Mouse (Mus musculus): ENCODE data around the gene Gm8453. TPM values are rescaled to one million over a fixed set of nuclear protein-coding genes. Genes with fewer than 3 reads are reported as not detected.
"Not testable (repeated sequence)": the region's sequence is repeated elsewhere in the genome, so short reads cannot be mapped to it uniquely, and the experiment has no call there.

The Gm8453 gene
- not detected in 2 replicates for polyA plus RNA-seq (2016; fragmentation: Nextera tagmentation; extraction: Ambion mirVana)

- H3K36me3 ChIP-seq (replicated peaks); ATAC-seq (ENCODE audit: low FRiP score); H3K9me3 ChIP-seq; H3K9ac ChIP-seq; H3K4me2 ChIP-seq; H3K4me1 ChIP-seq; H3K4me3 ChIP-seq (replicated peaks); H3K27me3 ChIP-seq; H3K27ac ChIP-seq: not testable (repeated sequence)
- WGBS: 21% methylated on average over 2 of the region's 2 CpGs
These were observed at the start of gene Gm8453 for GRCm38 (mm10) chr7:22229384-22229783. TSS of gene Gm8453 (minus strand) at chr7:22229484.

- H3K9me3 ChIP-seq; H3K4me2 ChIP-seq; H3K27me3 ChIP-seq; ATAC-seq (ENCODE audit: low FRiP score); H3K27ac ChIP-seq; H3K4me1 ChIP-seq; H3K4me3 ChIP-seq (replicated peaks); H3K9ac ChIP-seq; H3K36me3 ChIP-seq (replicated peaks): not testable (repeated sequence)
- no CpG with 5 or more reads among the region's 2 CpGs for WGBS
These were observed 28.1 kb downstream of the Gm8453 start, which contains the start of gene Gm8653 for GRCm38 (mm10) chr7:22201164-22201563. TSS of gene Gm8653 (minus strand) at chr7:22201264.

DNA sequence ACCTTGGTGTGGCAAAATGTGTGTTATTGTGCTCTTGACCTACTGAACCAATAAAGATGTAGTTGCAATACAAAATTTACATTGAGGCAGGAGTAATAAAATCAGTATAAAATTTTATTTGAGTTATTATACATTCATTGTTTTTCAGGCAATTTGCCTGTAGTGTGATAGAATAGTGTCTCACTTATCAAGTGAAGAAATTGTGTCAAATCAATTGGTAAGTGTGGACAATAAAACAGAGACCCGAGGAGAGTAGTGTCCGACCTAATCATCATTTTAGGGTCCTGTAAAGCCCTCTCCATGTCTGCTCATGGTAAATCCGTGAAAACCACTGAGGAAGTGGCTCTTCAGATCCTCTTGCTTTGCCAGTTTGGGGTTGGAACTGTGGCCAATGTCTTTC is 40.2 kb downstream of the Gm8453 start, which contains the start of gene Vmn1r143:
TSS of gene Vmn1r143 (plus strand) at position 301 of the 400 bp plus-strand sequence.
- H3K4me3 ChIP-seq (replicated peaks); H3K27ac ChIP-seq; H3K4me1 ChIP-seq; H3K9ac ChIP-seq; H3K27me3 ChIP-seq; H3K9me3 ChIP-seq; H3K4me2 ChIP-seq; H3K36me3 ChIP-seq (replicated peaks); ATAC-seq (ENCODE audit: low FRiP score): not testable (repeated sequence)
- no CpG with 5 or more reads among the region's 3 CpGs for WGBS

Other genes with a start within 250 kb of the Gm8453 start
- gene Vmn1r137, start 234.9 kb downstream of the Gm8453 start, polyA plus RNA-seq (2016; fragmentation: Nextera tagmentation; extraction: Ambion mirVana): not detected in 2 replicates
- gene Vmn1r138, start 200.6 kb downstream of the Gm8453 start, polyA plus RNA-seq (2016; fragmentation: Nextera tagmentation; extraction: Ambion mirVana): not detected in 2 replicates
- not detected in 2 replicates for gene Gm6176, start 173.2 kb downstream of the Gm8453 start, polyA plus RNA-seq (2016; fragmentation: Nextera tagmentation; extraction: Ambion mirVana)
- gene Vmn1r139, start 160.4 kb downstream of the Gm8453 start, polyA plus RNA-seq (2016; fragmentation: Nextera tagmentation; extraction: Ambion mirVana): not detected in 2 replicates
- not detected in 2 replicates for gene Gm16451, start 111.2 kb downstream of the Gm8453 start, polyA plus RNA-seq (2016; fragmentation: Nextera tagmentation; extraction: Ambion mirVana)
- gene Gm10666, start 94.7 kb downstream of the Gm8453 start, polyA plus RNA-seq (2016; fragmentation: Nextera tagmentation; extraction: Ambion mirVana): not detected in 2 replicates
- gene Vmn1r142, start 65.4 kb downstream of the Gm8453 start, polyA plus RNA-seq (2016; fragmentation: Nextera tagmentation; extraction: Ambion mirVana): not detected in 2 replicates
- not detected in 2 replicates for gene Vmn1r143, start 40.1 kb downstream of the Gm8453 start, polyA plus RNA-seq (2016; fragmentation: Nextera tagmentation; extraction: Ambion mirVana)
- gene Gm8653, start 28.2 kb downstream of the Gm8453 start, polyA plus RNA-seq (2016; fragmentation: Nextera tagmentation; extraction: Ambion mirVana): not detected in 2 replicates
- gene Gm4187, start 100.2 kb upstream of the Gm8453 start, polyA plus RNA-seq (2016; fragmentation: Nextera tagmentation; extraction: Ambion mirVana): not detected in 2 replicates
- not detected in 2 replicates for gene Gm8660, start 141.6 kb upstream of the Gm8453 start, polyA plus RNA-seq (2016; fragmentation: Nextera tagmentation; extraction: Ambion mirVana)
- not detected in 2 replicates for gene Vmn1r148, start 184.1 kb upstream of the Gm8453 start, polyA plus RNA-seq (2016; fragmentation: Nextera tagmentation; extraction: Ambion mirVana)
- not detected in 2 replicates for gene Vmn1r149, start 208.7 kb upstream of the Gm8453 start, polyA plus RNA-seq (2016; fragmentation: Nextera tagmentation; extraction: Ambion mirVana)
- not detected in 2 replicates for gene Gm10665, start 234.6 kb upstream of the Gm8453 start, polyA plus RNA-seq (2016; fragmentation: Nextera tagmentation; extraction: Ambion mirVana)

All from forebrain, embryonic 12.5 days (tissue).